Comparison of ENCODE assay signal across 9 mouse cellular contexts in genomic region chr5:137295296-137295695, GRCm38 (mm10). TPM values are rescaled to one million over a fixed set of nuclear protein-coding genes. Genes with fewer than 3 reads are reported as not detected.
DNase-seq lines count a peak whose midpoint lies in the region; ATAC-seq and TF ChIP-seq lines count a peak whose summit lies in the region.
"Had no signal": no experiment of that assay in that cellular context is flagged by ENCODE, and none has a peak within 500 bp of the region (broad histone marks: within the 10 kb centered on the region; RNA-seq: fewer than 3 reads in every experiment).

No protein-coding gene starts in this region.

- H3K4me1 ChIP-seq in heart, embryonic 16.5 days (ENCODE audit: control insufficient read depth, insufficient read depth, low read length), result peaks cover 6% of the 10 kb centered on the region
- H3K4me1 ChIP-seq in embryonic facial prominence, embryonic 10.5 days, result peaks cover 35% of the 10 kb centered on the region
- peaks cover 6% of the 10 kb centered on the region; the same call in 1 of the 2 replicates for H3K4me1 ChIP-seq in hindbrain, postnatal 0 days (ENCODE audit: insufficient read depth, low read length)
- H3K4me1 ChIP-seq in midbrain, postnatal 0 days (ENCODE audit: insufficient read depth, low read length), result peaks cover 9% of the 10 kb centered on the region
- H3K4me1 ChIP-seq in thymus, adult 2 months (replicated peaks; ENCODE audit: control insufficient read depth, insufficient read depth, low read length), result peaks cover 17% of the 10 kb centered on the region
- no peaks in the 10 kb centered on the region; the same call in 1 of the 2 replicates for H3K4me1 ChIP-seq in kidney, adult 2 months (ENCODE audit: control insufficient read depth, insufficient read depth, low read length)

- no peak for TF ChIP-seq CTCF in hindbrain, postnatal 0 days (IDR thresholded peaks at IDR 0.05; ENCODE audit: low read depth)
- no peak for TF ChIP-seq CTCF in midbrain, postnatal 0 days (IDR thresholded peaks at IDR 0.05)
- no peak for TF ChIP-seq CTCF in thymus, adult 2 months (IDR thresholded peaks at IDR 0.05; ENCODE audit: borderline replicate concordance, control insufficient read depth, extremely low read depth, insufficient read depth, low read length, poor library complexity)
- TF ChIP-seq CTCF in kidney, adult 2 months (conservative IDR thresholded peaks at IDR 0.05; ENCODE audit: insufficient read depth, insufficient read length, low read depth, low read length), result no peak

- peak overlapping the region; percentile 74 for H3K4me3 ChIP-seq in heart, embryonic 16.5 days (ENCODE audit: low read length)
- peak overlapping the region; percentile 64 for H3K4me3 ChIP-seq in embryonic facial prominence, embryonic 10.5 days
- peak overlapping the region; percentile 53 for H3K4me3 ChIP-seq in hindbrain, postnatal 0 days (ENCODE audit: low read length)
- peak overlapping the region; percentile 42; the same call in 1 of the 2 replicates for H3K4me3 ChIP-seq in midbrain, postnatal 0 days (ENCODE audit: low read depth, low read length)
- H3K4me3 ChIP-seq in thymus, adult 2 months (ENCODE audit: control insufficient read depth, insufficient read depth, low read length), result no peak overlapping the region
- no peak overlapping the region for H3K4me3 ChIP-seq in kidney, adult 2 months (ENCODE audit: insufficient read depth, low read depth, low read length)

- H3K4me2 ChIP-seq in heart, embryonic 16.5 days (ENCODE audit: low read depth, low read length), result peak overlapping the region; percentile 100
- peak overlapping the region; percentile 95 for H3K4me2 ChIP-seq in hindbrain, postnatal 0 days (ENCODE audit: low read depth, low read length)
- H3K4me2 ChIP-seq in midbrain, postnatal 0 days (ENCODE audit: low read depth, low read length, poor library complexity, severe bottlenecking), result peak overlapping the region; percentile 96

- no peak for ATAC-seq in heart, embryonic 16.5 days (replicated peaks; ENCODE audit: extremely low read depth, insufficient read depth, low FRiP score)
- ATAC-seq in hindbrain, postnatal 0 days, result no peak
- no peak for ATAC-seq in midbrain, postnatal 0 days (ENCODE audit: low FRiP score)

- H3K9ac ChIP-seq in heart, embryonic 16.5 days (ENCODE audit: low read length), result peak overlapping the region; percentile 79
- H3K9ac ChIP-seq in hindbrain, postnatal 0 days (replicated peaks; ENCODE audit: low read length), result peak overlapping the region; percentile 76; the same call in 1 of the 2 replicates
- H3K9ac ChIP-seq in midbrain, postnatal 0 days (replicated peaks; ENCODE audit: low read length, poor library complexity, severe bottlenecking), result peak overlapping the region; percentile 84

- no peaks in the 10 kb centered on the region for H3K9me3 ChIP-seq in heart, embryonic 16.5 days (replicated peaks; ENCODE audit: control insufficient read depth, low read length)
- H3K9me3 ChIP-seq in embryonic facial prominence, embryonic 10.5 days, result no peaks in the 10 kb centered on the region
- H3K9me3 ChIP-seq in hindbrain, postnatal 0 days (ENCODE audit: low read length), result no peaks in the 10 kb centered on the region
- no peaks in the 10 kb centered on the region for H3K9me3 ChIP-seq in midbrain, postnatal 0 days (ENCODE audit: low read length)

- no peak for TF ChIP-seq POLR2A in thymus, adult 2 months (IDR thresholded peaks at IDR 0.05; ENCODE audit: control insufficient read depth, extremely low read depth, insufficient read depth, low read length, poor library complexity)
- TF ChIP-seq POLR2A in kidney, adult 2 months (IDR thresholded peaks at IDR 0.05; ENCODE audit: low read depth, low read length), result no peak

- peak overlapping the region; percentile 89 for H3K27ac ChIP-seq in heart, embryonic 16.5 days (ENCODE audit: low read length)
- peak overlapping the region; percentile 85 for H3K27ac ChIP-seq in embryonic facial prominence, embryonic 10.5 days (replicated peaks)
- H3K27ac ChIP-seq in hindbrain, postnatal 0 days, result peak overlapping the region; percentile 88; the same call in 1 of the 2 replicates
- H3K27ac ChIP-seq in midbrain, postnatal 0 days (ENCODE audit: low read depth, low read length), result peak overlapping the region; percentile 81; the same call in 1 of the 2 replicates
- H3K27ac ChIP-seq in thymus, adult 2 months (ENCODE audit: control insufficient read depth, insufficient read depth, low read length), result no peak overlapping the region
- no peak overlapping the region for H3K27ac ChIP-seq in kidney, adult 2 months (ENCODE audit: insufficient read depth, low read depth, low read length)

- intact Hi-C loops in heart, postnatal 25 days (cut with DNase I), result no loop called here
- intact Hi-C loops in left cerebral cortex, postnatal 14 days (cut with DNase I), result loop anchor here (1.0 kb wide), 1 partner anchor 12 kb away; the partner anchor contains the start of gene Srrt

- WGBS in heart, embryonic 16.5 days, result 78% methylated on average over 9 of the region's 9 CpGs
- 81% methylated on average over 9 of the region's 9 CpGs for WGBS in embryonic facial prominence, embryonic 10.5 days
- WGBS in hindbrain, postnatal 0 days, result 81% methylated on average over 9 of the region's 9 CpGs
- 81% methylated on average over 9 of the region's 9 CpGs for WGBS in midbrain, postnatal 0 days
- WGBS in thymus, adult 2 months, result 92% methylated on average over 9 of the region's 9 CpGs
- 78% methylated on average over 9 of the region's 9 CpGs for WGBS in kidney, adult 2 months

- peaks cover 53% of the 10 kb centered on the region for H3K36me3 ChIP-seq in heart, embryonic 16.5 days (ENCODE audit: control insufficient read depth, insufficient read depth)
- H3K36me3 ChIP-seq in embryonic facial prominence, embryonic 10.5 days (replicated peaks), result peaks cover 57% of the 10 kb centered on the region
- H3K36me3 ChIP-seq in hindbrain, postnatal 0 days (ENCODE audit: insufficient read depth, low read length), result peaks cover 50% of the 10 kb centered on the region
- H3K36me3 ChIP-seq in midbrain, postnatal 0 days (ENCODE audit: insufficient read depth, low read length), result peaks cover 47% of the 10 kb centered on the region
- peaks cover 49% of the 10 kb centered on the region for H3K36me3 ChIP-seq in thymus, adult 2 months (ENCODE audit: control insufficient read depth, insufficient read depth, low read length)
- peaks cover 3% of the 10 kb centered on the region for H3K36me3 ChIP-seq in kidney, adult 2 months (ENCODE audit: control insufficient read depth, insufficient read depth, low read length)

- DNase-seq in heart, postnatal 25 days (ENCODE audit: low spot score), result no peak
- DNase-seq in embryonic facial prominence, embryonic 10.5 days (ENCODE audit: low spot score), result no peak
- DNase-seq in hindbrain, postnatal 0 days (ENCODE audit: low spot score), result no peak
- no peak for DNase-seq in midbrain, postnatal 0 days (ENCODE audit: low spot score)
- DNase-seq in thymus, adult 2 months, result no peak
- no peak for DNase-seq in left cerebral cortex, postnatal 14 days (ENCODE audit: low spot score in 2 of 2)
- no peak for DNase-seq in kidney, adult 2 months
- DNase-seq: kidney, postnatal 14 days had no signal

- peaks cover 9% of the 10 kb centered on the region for H3K27me3 ChIP-seq in heart, embryonic 16.5 days (ENCODE audit: control insufficient read depth, insufficient read depth, low read length)
- H3K27me3 ChIP-seq in embryonic facial prominence, embryonic 10.5 days (replicated peaks; ENCODE audit: low read depth, poor library complexity, severe bottlenecking), result peaks cover 31% of the 10 kb centered on the region
- no peaks in the 10 kb centered on the region for H3K27me3 ChIP-seq in hindbrain, postnatal 0 days (ENCODE audit: insufficient read depth, low read length)
- no peaks in the 10 kb centered on the region for H3K27me3 ChIP-seq in midbrain, postnatal 0 days (ENCODE audit: insufficient read depth, low read length)
- H3K27me3 ChIP-seq in thymus, adult 2 months (ENCODE audit: control insufficient read depth, insufficient read depth, low read length), result no peaks in the 10 kb centered on the region; the same call in 1 of the 2 replicates
- no peaks in the 10 kb centered on the region for H3K27me3 ChIP-seq in kidney, adult 2 months (replicated peaks; ENCODE audit: control insufficient read depth, insufficient read depth, low read length)

RNA-seq across cellular contexts. Expression of gene Ufsp1, which starts 0.9 kb away (rescaled TPM):
- 8.5 TPM in 2 replicates for polyA plus RNA-seq in heart, embryonic 16.5 days (2015; fragmentation: Nextera tagmentation; extraction: Ambion mirVana)
- 1 to 10 TPM; 8.3 to 8.7 TPM for total RNA-seq in heart, postnatal 25 days (2021)
- 7.8 and 8.3 TPM in 2 replicates for polyA plus RNA-seq in embryonic facial prominence, embryonic 10.5 days (2016; fragmentation: Nextera tagmentation; extraction: Ambion mirVana)
- total RNA-seq in hindbrain, postnatal 0 days (2014; rRNA removed), result 35.5 TPM in 2 replicates
- polyA plus RNA-seq in hindbrain, postnatal 0 days (2015; fragmentation: Nextera tagmentation; extraction: Ambion mirVana), result 32.1 and 33.3 TPM in 2 replicates
- 24.5 and 29.3 TPM in 2 replicates for total RNA-seq in midbrain, postnatal 0 days (2014; rRNA removed)
- polyA plus RNA-seq in midbrain, postnatal 0 days (2015; fragmentation: Nextera tagmentation; extraction: Ambion mirVana), result 35.0 and 41.2 TPM in 2 replicates
- 41.1 and 44.1 TPM in 2 replicates for polyA plus RNA-seq in thymus, adult 2 months (2012; rRNA removed)
- 10 to 100 TPM; 16.4 to 17.1 TPM for total RNA-seq in left cerebral cortex, postnatal 14 days (2021)
- polyA plus RNA-seq in kidney, adult 2 months (2012; rRNA removed), result 17.3 and 18.4 TPM in 2 replicates

RNA-seq across cellular contexts. Expression of gene Ache, which starts 8.0 kb away (rescaled TPM):
- polyA plus RNA-seq in heart, embryonic 16.5 days (2015; fragmentation: Nextera tagmentation; extraction: Ambion mirVana), result 10.6 and 16.7 TPM in 2 replicates
- total RNA-seq in heart, postnatal 25 days (2021), result 1 to 10 TPM; 1.4 to 2.2 TPM
- polyA plus RNA-seq in embryonic facial prominence, embryonic 10.5 days (2016; fragmentation: Nextera tagmentation; extraction: Ambion mirVana), result 3.8 and 4.5 TPM in 2 replicates
- 210 and 219 TPM in 2 replicates for total RNA-seq in hindbrain, postnatal 0 days (2014; rRNA removed)
- polyA plus RNA-seq in hindbrain, postnatal 0 days (2015; fragmentation: Nextera tagmentation; extraction: Ambion mirVana), result 151 and 157 TPM in 2 replicates
- total RNA-seq in midbrain, postnatal 0 days (2014; rRNA removed), result 168 and 174 TPM in 2 replicates
- polyA plus RNA-seq in midbrain, postnatal 0 days (2015; fragmentation: Nextera tagmentation; extraction: Ambion mirVana), result 132 and 148 TPM in 2 replicates
- polyA plus RNA-seq in thymus, adult 2 months (2012; rRNA removed), result 90.2 and 97.1 TPM in 2 replicates
- total RNA-seq in left cerebral cortex, postnatal 14 days (2021), result 10 to 100 TPM; 68.4 to 81.1 TPM
- 4.7 and 5.1 TPM in 2 replicates for polyA plus RNA-seq in kidney, adult 2 months (2012; rRNA removed)

RNA-seq across cellular contexts. Expression of gene Srrt, which starts 12.2 kb away (rescaled TPM):
- 94.5 and 97.0 TPM in 2 replicates for polyA plus RNA-seq in heart, embryonic 16.5 days (2015; fragmentation: Nextera tagmentation; extraction: Ambion mirVana)
- 10 to 100 TPM; 67.1 to 67.7 TPM for total RNA-seq in heart, postnatal 25 days (2021)
- 191 and 214 TPM in 2 replicates for polyA plus RNA-seq in embryonic facial prominence, embryonic 10.5 days (2016; fragmentation: Nextera tagmentation; extraction: Ambion mirVana)
- total RNA-seq in hindbrain, postnatal 0 days (2014; rRNA removed), result 82.9 and 98.9 TPM in 2 replicates
- polyA plus RNA-seq in hindbrain, postnatal 0 days (2015; fragmentation: Nextera tagmentation; extraction: Ambion mirVana), result 55.5 and 57.0 TPM in 2 replicates
- 112 and 114 TPM in 2 replicates for total RNA-seq in midbrain, postnatal 0 days (2014; rRNA removed)
- polyA plus RNA-seq in midbrain, postnatal 0 days (2015; fragmentation: Nextera tagmentation; extraction: Ambion mirVana), result 53.4 and 56.4 TPM in 2 replicates
- 432 and 434 TPM in 2 replicates for polyA plus RNA-seq in thymus, adult 2 months (2012; rRNA removed)
- total RNA-seq in left cerebral cortex, postnatal 14 days (2021), result 100 to 1,000 TPM; 167 to 176 TPM
- 83.0 and 86.9 TPM in 2 replicates for polyA plus RNA-seq in kidney, adult 2 months (2012; rRNA removed)

RNA-seq across cellular contexts. Expression of gene Trip6, which starts 18.9 kb away (rescaled TPM):
- 43.1 and 49.7 TPM in 2 replicates for polyA plus RNA-seq in heart, embryonic 16.5 days (2015; fragmentation: Nextera tagmentation; extraction: Ambion mirVana)
- 10 to 100 TPM; 10.8 to 13.3 TPM for total RNA-seq in heart, postnatal 25 days (2021)
- 73.1 and 76.2 TPM in 2 replicates for polyA plus RNA-seq in embryonic facial prominence, embryonic 10.5 days (2016; fragmentation: Nextera tagmentation; extraction: Ambion mirVana)
- 14.3 and 15.0 TPM in 2 replicates for total RNA-seq in hindbrain, postnatal 0 days (2014; rRNA removed)
- polyA plus RNA-seq in hindbrain, postnatal 0 days (2015; fragmentation: Nextera tagmentation; extraction: Ambion mirVana), result 13.9 and 15.5 TPM in 2 replicates
- 11.6 and 17.5 TPM in 2 replicates for total RNA-seq in midbrain, postnatal 0 days (2014; rRNA removed)
- 10.3 and 10.9 TPM in 2 replicates for polyA plus RNA-seq in midbrain, postnatal 0 days (2015; fragmentation: Nextera tagmentation; extraction: Ambion mirVana)
- polyA plus RNA-seq in thymus, adult 2 months (2012; rRNA removed), result 25.0 and 28.0 TPM in 2 replicates
- total RNA-seq in left cerebral cortex, postnatal 14 days (2021), result 1 to 10 TPM; 3.5 to 3.9 TPM
- 53.2 and 60.2 TPM in 2 replicates for polyA plus RNA-seq in kidney, adult 2 months (2012; rRNA removed)

RNA-seq across cellular contexts. Expression of gene Slc12a9, which starts 38.1 kb away (rescaled TPM):
- polyA plus RNA-seq in heart, embryonic 16.5 days (2015; fragmentation: Nextera tagmentation; extraction: Ambion mirVana), result 7.7 and 8.5 TPM in 2 replicates
- 1 to 10 TPM; 2.7 to 3.0 TPM for total RNA-seq in heart, postnatal 25 days (2021)
- 12.6 and 13.4 TPM in 2 replicates for polyA plus RNA-seq in embryonic facial prominence, embryonic 10.5 days (2016; fragmentation: Nextera tagmentation; extraction: Ambion mirVana)
- total RNA-seq in hindbrain, postnatal 0 days (2014; rRNA removed), result 32.6 and 41.3 TPM in 2 replicates
- 27.3 and 27.6 TPM in 2 replicates for polyA plus RNA-seq in hindbrain, postnatal 0 days (2015; fragmentation: Nextera tagmentation; extraction: Ambion mirVana)
- 28.9 and 30.4 TPM in 2 replicates for total RNA-seq in midbrain, postnatal 0 days (2014; rRNA removed)
- polyA plus RNA-seq in midbrain, postnatal 0 days (2015; fragmentation: Nextera tagmentation; extraction: Ambion mirVana), result 27.0 and 27.8 TPM in 2 replicates
- 37.4 and 39.2 TPM in 2 replicates for polyA plus RNA-seq in thymus, adult 2 months (2012; rRNA removed)
- 10 to 100 TPM; 23.7 to 28.0 TPM for total RNA-seq in left cerebral cortex, postnatal 14 days (2021)
- polyA plus RNA-seq in kidney, adult 2 months (2012; rRNA removed), result 21.6 and 25.9 TPM in 2 replicates

Comparison
In these comparisons a context has a peak if more than half of its experiments do, and no peak if none do; other contexts are left out.
1. H3K27ac ChIP-seq: peak in heart, embryonic 16.5 days (single experiment), embryonic facial prominence, embryonic 10.5 days (single experiment), hindbrain, postnatal 0 days (single experiment) and midbrain, postnatal 0 days (single experiment); none in thymus, adult 2 months (single experiment) and kidney, adult 2 months (single experiment).
2. H3K4me3 ChIP-seq: peak in heart, embryonic 16.5 days (single experiment), embryonic facial prominence, embryonic 10.5 days (single experiment), hindbrain, postnatal 0 days (single experiment) and midbrain, postnatal 0 days (single experiment); none in thymus, adult 2 months (single experiment) and kidney, adult 2 months (single experiment).
3. Peak in every context shown above with its lines, with median percentiles within 50 percentile points of each other: H3K4me2 ChIP-seq and H3K9ac ChIP-seq.